Mouse (Mus musculus) neural tube, embryonic 12.5 days (tissue): ENCODE results near the gene Adamts3. TPM values are rescaled to one million over a fixed set of nuclear protein-coding genes. Genes with fewer than 3 reads are reported as not detected.

Experiments
- ATAC-seq: fragments of 200-750 bp; cut with Nextera tagmentation; 2 replicates; pipeline ENCODE4 v1.8.0; 2017; ENCODE audit warnings: low read depth, mild to moderate bottlenecking, moderate TSS enrichment, moderate library complexity; ENCODE audit not compliant: low FRiP score
- H3K27ac ChIP-seq: fragments of 300-500 bp; sonication (generic); 2 replicates; pipeline ENCODE4 v1.5.1; 2016
- H3K27me3 ChIP-seq: fragments of 300-500 bp; sonication (generic); replicated peaks from 2 replicates; pipeline ENCODE4 v1.6.1; 2016; ENCODE audit warnings: mild to moderate bottlenecking
- H3K36me3 ChIP-seq: fragments of 300-500 bp; sonication (generic); 2 replicates; pipeline ENCODE4 v1.6.1; 2016; ENCODE audit warnings: mild to moderate bottlenecking
- H3K4me1 ChIP-seq: fragments of 300-500 bp; sonication (generic); 2 replicates; pipeline ENCODE4 v1.6.1; 2016
- H3K4me2 ChIP-seq: fragments of 300-500 bp; sonication (generic); replicated peaks from 2 replicates; pipeline ENCODE4 v1.6.1; 2016; ENCODE audit warnings: mild to moderate bottlenecking
- H3K4me3 ChIP-seq: fragments of 300-500 bp; sonication (generic); 2 replicates; pipeline ENCODE4 v1.5.1; 2016
- H3K9ac ChIP-seq: fragments of 300-500 bp; sonication (generic); 2 replicates; pipeline ENCODE4 v1.6.1; 2016; ENCODE audit warnings: mild to moderate bottlenecking
- H3K9me3 ChIP-seq: fragments of 300-500 bp; sonication (generic); 2 replicates; pipeline ENCODE4 v1.6.1; 2016; ENCODE audit warnings: mild to moderate bottlenecking
- WGBS: fragments of 180-500 bp; shearing (Covaris S2); methylation state at CpG from one replicate; pipeline ENCODE4 v1.1.7; 2016; 5-methylcytosine and 5-hydroxymethylcytosine counted together
- polyA plus RNA-seq: library from polyadenylated mRNA; unstranded; fragments of >200 nt; fragmentation: Nextera tagmentation; extraction: Ambion mirVana; gene quantifications from 2 replicates; pipeline ENCODE4 v1.2.1, GENCODE M21; 2016

Gene Adamts3
- polyA plus RNA-seq, 1 experiment from 2014 or later: 5.6 TPM

GRCm38 (mm10) chr5:89881425-89881824 lies 1.7 kb downstream of the Adamts3 start:
- peak overlapping the region; percentile 96 for H3K4me2 ChIP-seq
- H3K4me1 ChIP-seq: 0 out of 2 replicates have a peak, but pooled peaks cover 5% of the 10 kb centered on the region
- H3K27ac ChIP-seq: no peak overlapping the region
- no peak for ATAC-seq
- no peaks in the 10 kb centered on the region for H3K36me3 ChIP-seq
- no peaks in the 10 kb centered on the region for H3K27me3 ChIP-seq
- no peak overlapping the region for H3K9ac ChIP-seq
- peak overlapping the region; percentile 67; the same call in 1 of the 2 replicates for H3K4me3 ChIP-seq
- WGBS: 50% methylated on average over 4 of the region's 4 CpGs
- 0 out of 2 replicates have a peak, but pooled peaks cover 5% of the 10 kb centered on the region for H3K9me3 ChIP-seq

- H3K4me3 ChIP-seq: no peak overlapping the region
- H3K27me3 ChIP-seq: no peaks in the 10 kb centered on the region
- H3K27ac ChIP-seq: no peak overlapping the region
- 0 out of 2 replicates have a peak, but pooled peaks cover 5% of the 10 kb centered on the region for H3K9me3 ChIP-seq
- H3K36me3 ChIP-seq: no peaks in the 10 kb centered on the region
- no peak for ATAC-seq
- WGBS: 67% methylated on average over 11 of the region's 11 CpGs
- H3K4me1 ChIP-seq: 0 out of 2 replicates have a peak, but pooled peaks cover 5% of the 10 kb centered on the region
- no peak overlapping the region for H3K4me2 ChIP-seq
- H3K9ac ChIP-seq: no peak overlapping the region
Observed at GRCm38 (mm10) chr5:89878866-89879392, 4.2 kb downstream of the Adamts3 start.

- no peak for ATAC-seq
- H3K4me3 ChIP-seq: no peak overlapping the region
- no peak overlapping the region for H3K4me2 ChIP-seq
- no peaks in the 10 kb centered on the region for H3K4me1 ChIP-seq
- H3K9me3 ChIP-seq: no peaks in the 10 kb centered on the region
- H3K9ac ChIP-seq: no peak overlapping the region
- H3K27ac ChIP-seq: no peak overlapping the region
- 59% methylated on average over 2 of the region's 2 CpGs for WGBS
- H3K36me3 ChIP-seq: no peaks in the 10 kb centered on the region
- no peaks in the 10 kb centered on the region for H3K27me3 ChIP-seq
Observed at GRCm38 (mm10) chr5:89872661-89873060, 10.5 kb downstream of the Adamts3 start.

GRCm38 (mm10) chr5:89859603-89860002 lies 23.5 kb downstream of the Adamts3 start:
- no peaks in the 10 kb centered on the region for H3K27me3 ChIP-seq
- no peak overlapping the region for H3K4me3 ChIP-seq
- H3K27ac ChIP-seq: no peak overlapping the region
- WGBS: 81% methylated on average over 4 of the region's 4 CpGs
- H3K4me2 ChIP-seq: no peak overlapping the region
- no peak overlapping the region for H3K9ac ChIP-seq
- no peaks in the 10 kb centered on the region for H3K4me1 ChIP-seq
- H3K36me3 ChIP-seq: no peaks in the 10 kb centered on the region
- ATAC-seq: no peak
- H3K9me3 ChIP-seq: no peaks in the 10 kb centered on the region

- 98% methylated on average over 1 of the region's 1 CpGs for WGBS
- no peaks in the 10 kb centered on the region for H3K4me1 ChIP-seq
- H3K4me2 ChIP-seq: no peak overlapping the region
- H3K9me3 ChIP-seq: no peaks in the 10 kb centered on the region
- H3K36me3 ChIP-seq: no peaks in the 10 kb centered on the region
- H3K27ac ChIP-seq: no peak overlapping the region
- H3K4me3 ChIP-seq: no peak overlapping the region
- no peaks in the 10 kb centered on the region for H3K27me3 ChIP-seq
- H3K9ac ChIP-seq: no peak overlapping the region
- no peak for ATAC-seq
Observed at GRCm38 (mm10) chr5:89858837-89859236, 24.3 kb downstream of the Adamts3 start.

- Histone ChIP-seq H3K4me2 (no peak overlapping the region), H3K27ac (no peak overlapping the region), H3K9me3 (no peaks in the 10 kb centered on the region), H3K9ac (no peak overlapping the region), H3K36me3 (no peaks in the 10 kb centered on the region), H3K4me1 (no peaks in the 10 kb centered on the region), H3K27me3 (no peaks in the 10 kb centered on the region), H3K4me3 (no peak overlapping the region)
- 59% methylated on average over 1 of the region's 1 CpGs for WGBS
- no peak for ATAC-seq
Observed at GRCm38 (mm10) chr5:89846551-89846950, 36.6 kb downstream of the Adamts3 start.

GRCm38 (mm10) chr5:89844354-89844753 lies 38.8 kb downstream of the Adamts3 start:
- no peak overlapping the region for H3K27ac ChIP-seq
- H3K27me3 ChIP-seq: no peaks in the 10 kb centered on the region
- no peaks in the 10 kb centered on the region for H3K4me1 ChIP-seq
- ATAC-seq: no peak
- H3K9me3 ChIP-seq: no peaks in the 10 kb centered on the region
- H3K4me3 ChIP-seq: no peak overlapping the region
- no peaks in the 10 kb centered on the region for H3K36me3 ChIP-seq
- H3K9ac ChIP-seq: no peak overlapping the region
- WGBS: 49% methylated on average over 5 of the region's 5 CpGs
- H3K4me2 ChIP-seq: no peak overlapping the region

- Histone ChIP-seq H3K36me3 (no peaks in the 10 kb centered on the region), H3K9me3 (no peaks in the 10 kb centered on the region), H3K4me3 (no peak overlapping the region), H3K4me1 (no peaks in the 10 kb centered on the region), H3K4me2 (no peak overlapping the region), H3K27ac (no peak overlapping the region), H3K27me3 (no peaks in the 10 kb centered on the region), H3K9ac (no peak overlapping the region)
- no peak for ATAC-seq
- WGBS: 91% methylated on average over 7 of the region's 7 CpGs
Observed at GRCm38 (mm10) chr5:89843478-89843877, 39.7 kb downstream of the Adamts3 start.

DNA sequence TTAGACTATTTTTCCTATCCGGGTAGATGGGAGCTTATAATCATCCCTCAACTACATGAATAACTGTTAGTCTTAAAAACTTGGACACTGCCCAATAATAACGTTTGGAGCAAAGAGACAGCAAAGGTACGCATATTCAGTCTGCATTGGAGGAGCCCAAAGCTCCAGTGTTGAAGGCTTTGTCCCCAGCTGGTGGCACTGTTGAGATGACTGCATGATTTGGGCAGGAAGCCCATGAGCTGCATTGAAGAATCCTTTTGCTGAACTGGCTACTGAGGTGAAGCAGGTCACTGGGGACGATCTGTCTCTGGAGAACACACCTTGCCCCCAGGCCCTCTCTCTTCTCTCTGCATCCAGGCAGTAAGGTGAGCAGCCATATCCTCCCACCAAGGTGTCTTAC lies 43.5 kb downstream of the Adamts3 start:
- WGBS: 83% methylated on average over 4 of the region's 4 CpGs
- H3K9me3 ChIP-seq: no peaks in the 10 kb centered on the region

DNA sequence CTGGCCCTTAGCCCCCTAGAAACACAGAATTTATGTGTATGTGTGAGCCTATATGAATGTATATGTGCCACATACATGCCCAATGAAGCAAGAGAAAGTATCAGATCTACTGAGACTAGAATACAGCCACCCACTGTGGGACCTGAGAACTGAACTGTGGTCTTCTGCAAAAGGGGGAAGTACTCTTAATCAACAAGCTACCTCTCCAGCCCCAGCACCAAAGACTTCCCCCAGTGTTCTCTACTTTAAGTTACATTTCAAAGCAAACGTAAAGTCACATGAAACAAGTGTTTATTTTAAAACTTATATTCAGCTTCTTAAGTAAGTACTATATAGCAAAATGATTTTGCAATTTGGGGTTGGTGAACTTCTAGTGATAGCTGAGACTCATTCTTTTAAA lies 62.0 kb downstream of the Adamts3 start:
- Histone ChIP-seq H3K9ac (no peak overlapping the region), H3K27me3 (no peaks in the 10 kb centered on the region), H3K4me3 (no peak overlapping the region), H3K27ac (no peak overlapping the region), H3K36me3 (no peaks in the 10 kb centered on the region), H3K9me3 (no peaks in the 10 kb centered on the region), H3K4me1 (no peaks in the 10 kb centered on the region), H3K4me2 (no peak overlapping the region)
- no peak for ATAC-seq
- WGBS: 87% methylated on average over 1 of the region's 1 CpGs

More for the DNA sequence above, 43.5 kb downstream of the Adamts3 start:
- H3K4me2 ChIP-seq: no peak overlapping the region
- H3K9ac ChIP-seq: no peak overlapping the region
- no peaks in the 10 kb centered on the region for H3K27me3 ChIP-seq
- no peak for ATAC-seq
- no peak overlapping the region for H3K27ac ChIP-seq
- no peaks in the 10 kb centered on the region for H3K36me3 ChIP-seq
- no peak overlapping the region for H3K4me3 ChIP-seq
- H3K4me1 ChIP-seq: no peaks in the 10 kb centered on the region

- 33% methylated on average over 3 of the region's 3 CpGs for WGBS
- ATAC-seq: no peak
- no peaks in the 10 kb centered on the region for H3K4me1 ChIP-seq
- no peaks in the 10 kb centered on the region for H3K36me3 ChIP-seq
- H3K9me3 ChIP-seq: no peaks in the 10 kb centered on the region
- H3K4me3 ChIP-seq: no peak overlapping the region
- no peak overlapping the region for H3K4me2 ChIP-seq
- no peak overlapping the region for H3K9ac ChIP-seq
- no peaks in the 10 kb centered on the region for H3K27me3 ChIP-seq
- H3K27ac ChIP-seq: no peak overlapping the region
Observed at GRCm38 (mm10) chr5:89819531-89819930, 63.6 kb downstream of the Adamts3 start.

DNA sequence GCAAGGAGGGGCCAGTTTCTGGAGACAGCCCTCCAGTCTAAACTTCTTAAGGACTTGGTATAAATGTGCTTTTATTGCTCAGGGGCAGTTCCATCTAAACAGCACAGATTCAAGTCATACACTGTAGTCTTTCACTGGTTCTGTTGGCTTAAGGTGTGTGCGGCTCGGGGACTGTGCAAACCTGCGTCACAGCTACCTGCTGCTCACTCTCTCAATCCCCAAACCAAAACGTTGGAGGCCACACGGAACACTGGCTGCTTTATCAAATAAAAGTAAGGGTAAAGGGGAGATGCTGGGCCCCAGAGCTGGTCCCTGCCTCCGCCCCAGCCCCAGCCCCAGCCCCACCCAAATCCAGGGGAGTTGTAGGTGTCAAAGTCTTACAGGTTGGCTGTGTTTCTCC lies 66.5 kb downstream of the Adamts3 start:
- no peak overlapping the region for H3K9ac ChIP-seq
- no peaks in the 10 kb centered on the region for H3K36me3 ChIP-seq
- no peak for ATAC-seq
- H3K4me1 ChIP-seq: no peaks in the 10 kb centered on the region
- 84% methylated on average over 6 of the region's 6 CpGs for WGBS
- no peak overlapping the region for H3K4me2 ChIP-seq
- no peak overlapping the region for H3K27ac ChIP-seq
- no peaks in the 10 kb centered on the region for H3K27me3 ChIP-seq
- H3K4me3 ChIP-seq: no peak overlapping the region
- no peaks in the 10 kb centered on the region for H3K9me3 ChIP-seq

GRCm38 (mm10) chr5:89814552-89814951 lies 68.6 kb downstream of the Adamts3 start:
- no peak overlapping the region for H3K9ac ChIP-seq
- H3K27me3 ChIP-seq: no peaks in the 10 kb centered on the region
- no peaks in the 10 kb centered on the region for H3K9me3 ChIP-seq
- H3K27ac ChIP-seq: no peak overlapping the region
- no peak overlapping the region for H3K4me3 ChIP-seq
- WGBS: 89% methylated on average over 3 of the region's 3 CpGs
- no peak overlapping the region for H3K4me2 ChIP-seq
- ATAC-seq: no peak
- no peaks in the 10 kb centered on the region for H3K36me3 ChIP-seq
- H3K4me1 ChIP-seq: no peaks in the 10 kb centered on the region
